Mouse (Mus musculus) embryonic facial prominence, embryonic 14.5 days (tissue): ENCODE results near the gene Sapcd2. TPM values are rescaled to one million over a fixed set of nuclear protein-coding genes. Genes with fewer than 3 reads are reported as not detected.
A peak's percentile ranks its signal among the peaks of the same experiment; 100 is the strongest.

ENCODE experiments used
- ATAC-seq: fragments of 200-750 bp; cut with Nextera tagmentation; 2 replicates; pipeline ENCODE4 v1.8.0; 2017; ENCODE audit warnings: low read depth, moderate number of reproducible peaks, moderate TSS enrichment
- DNase-seq: peaks from one replicate; pipeline ENCODE4 v3.0.0-alpha.2; 2015; ENCODE audit warnings: low spot score
- H3K27ac ChIP-seq: fragments of 300-500 bp; sonication (generic); replicated peaks from 2 replicates; pipeline ENCODE4 v1.5.1; 2014; ENCODE audit warnings: low read depth, mild to moderate bottlenecking, low read length, moderate library complexity
- H3K27me3 ChIP-seq: fragments of 300-500 bp; sonication (generic); replicated peaks from 2 replicates; pipeline ENCODE4 v1.6.1; 2014; ENCODE audit warnings: low read length; ENCODE audit not compliant: control insufficient read depth, insufficient read depth
- H3K36me3 ChIP-seq: fragments of 300-500 bp; sonication (generic); 2 replicates; pipeline ENCODE4 v1.6.1; 2014; ENCODE audit warnings: low read length, mixed read lengths; ENCODE audit not compliant: control insufficient read depth, insufficient read depth
- H3K4me1 ChIP-seq: fragments of 300-500 bp; sonication (generic); 2 replicates; pipeline ENCODE4 v1.6.1; 2014; ENCODE audit warnings: antibody characterized with exemption, low read length; ENCODE audit not compliant: control insufficient read depth, insufficient read depth
- H3K4me2 ChIP-seq: fragments of 300-500 bp; sonication (generic); 2 replicates; pipeline ENCODE4 v1.6.1; 2014; ENCODE audit warnings: low read depth, mild to moderate bottlenecking, low read length, moderate library complexity, mixed read lengths
- H3K4me3 ChIP-seq: fragments of 300-500 bp; sonication (generic); 2 replicates; pipeline ENCODE4 v1.5.1; 2014; ENCODE audit warnings: low read depth, mild to moderate bottlenecking, low read length
- H3K9ac ChIP-seq: fragments of 300-500 bp; sonication (generic); 2 replicates; pipeline ENCODE4 v1.6.1; 2014; ENCODE audit warnings: low read depth, mild to moderate bottlenecking, low read length, moderate library complexity, mixed read lengths
- H3K9me3 ChIP-seq: fragments of 300-500 bp; sonication (generic); 2 replicates; pipeline ENCODE4 v1.6.1; 2016; ENCODE audit warnings: low read length; ENCODE audit not compliant: control insufficient read depth
- WGBS: fragments of 180-500 bp; shearing (Covaris S2); extraction: QIAGEN DNeasy Blood & Tissue Kit; methylation state at CpG from one replicate; pipeline ENCODE4 v1.1.7; 2014; 5-methylcytosine and 5-hydroxymethylcytosine counted together
- polyA plus RNA-seq: library from polyadenylated mRNA; unstranded; fragments of >200 nt; fragmentation: Nextera tagmentation; extraction: Ambion mirVana; gene quantifications from 2 replicates; pipeline ENCODE4 v1.2.1, GENCODE M21; 2014

Sapcd2 gene
- polyA plus RNA-seq, 1 experiment from 2014 or later = 21.4 TPM

- H3K4me3 ChIP-seq = peak overlapping the region; percentile 68
- ATAC-seq (0 out of 2 replicates have a peak, but pooled peaks have one; percentile 23), DNase-seq (no peak)
- peak overlapping the region; percentile 99 for H3K4me2 ChIP-seq
- 31% methylated on average over 9 of the region's 9 CpGs for WGBS
- H3K27me3 ChIP-seq = peaks cover 18% of the 10 kb centered on the region
- no peaks in the 10 kb centered on the region for H3K4me1 ChIP-seq
- H3K9ac ChIP-seq = peak overlapping the region; percentile 70
- no peaks in the 10 kb centered on the region for H3K9me3 ChIP-seq
- H3K27ac ChIP-seq = no peak overlapping the region
- H3K36me3 ChIP-seq = no peaks in the 10 kb centered on the region
Measured at GRCm38 (mm10) chr2:25364761-25365090, 7.4 kb upstream of the Sapcd2 start.

GRCm38 (mm10) chr2:25365091-25365761 lies 6.9 kb upstream of the Sapcd2 start, which contains the start of gene Uap1l1:
TSS of gene Uap1l1 (minus strand) at chr2:25365682.
- Histone ChIP-seq H3K27me3 (peaks cover 18% of the 10 kb centered on the region), H3K4me1 (no peaks in the 10 kb centered on the region), H3K4me3 (peak within 1 kb of the TSS; percentile 68), H3K36me3 (no peaks in the 10 kb centered on the region), H3K9me3 (no peaks in the 10 kb centered on the region), H3K4me2 (peak within 1 kb of the TSS; percentile 99), H3K27ac (no peak within 1 kb of the TSS; the same call in 1 of the 2 replicates), H3K9ac (peak within 1 kb of the TSS; percentile 70)
- under 1% methylated on average over 24 of the region's 54 CpGs for WGBS
- peak; percentile 73 for ATAC-seq
- peak; percentile 85 for DNase-seq

GRCm38 (mm10) chr2:25369996-25370395 lies 2.1 kb upstream of the Sapcd2 start:
- H3K4me2 ChIP-seq = no peak overlapping the region
- H3K27ac ChIP-seq = no peak overlapping the region
- ATAC-seq (no peak), DNase-seq (no peak)
- no peaks in the 10 kb centered on the region for H3K9me3 ChIP-seq
- H3K4me3 ChIP-seq = no peak overlapping the region
- peaks cover 4% of the 10 kb centered on the region; the same call in 1 of the 2 replicates for H3K36me3 ChIP-seq
- 84% methylated on average over 3 of the region's 3 CpGs for WGBS
- 0 out of 2 replicates have a peak, but pooled peaks cover 4% of the 10 kb centered on the region for H3K27me3 ChIP-seq
- peaks cover 14% of the 10 kb centered on the region for H3K4me1 ChIP-seq
- no peak overlapping the region for H3K9ac ChIP-seq

GRCm38 (mm10) chr2:25372644-25373391 lies 697 bp downstream of the Sapcd2 start:
- Histone ChIP-seq H3K27ac (0 out of 2 replicates have a peak overlapping the region, but pooled peaks have one; percentile 21), H3K4me1 (peaks cover 14% of the 10 kb centered on the region), H3K27me3 (no peaks in the 10 kb centered on the region), H3K4me2 (peak overlapping the region; percentile 97), H3K9me3 (no peaks in the 10 kb centered on the region), H3K9ac (peak overlapping the region; percentile 72), H3K4me3 (peak overlapping the region; percentile 72), H3K36me3 (peaks cover 28% of the 10 kb centered on the region; the same call in 1 of the 2 replicates)
- ATAC-seq (no peak), DNase-seq (no peak)
- WGBS = 2% methylated on average over 31 of the region's 42 CpGs

DNA sequence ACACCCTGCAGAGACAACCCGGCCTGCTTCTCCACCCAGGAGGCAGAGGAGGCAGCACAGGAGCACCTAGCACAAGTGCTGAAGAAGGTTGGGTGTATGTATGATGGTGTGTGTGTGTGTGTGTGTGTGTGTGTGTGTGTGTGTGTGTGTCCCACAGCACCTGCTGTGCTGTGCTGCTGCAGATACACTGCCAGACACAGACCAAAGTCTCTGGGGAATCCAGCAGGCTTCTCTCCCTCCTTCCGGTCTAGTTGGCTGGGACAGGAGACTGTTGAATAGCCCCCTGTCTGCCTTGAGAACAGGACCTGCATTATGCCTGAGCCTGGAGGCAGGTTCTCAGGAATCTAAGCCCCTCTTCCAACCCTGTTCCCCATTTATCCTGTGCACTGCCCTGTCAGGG lies 1.3 kb downstream of the Sapcd2 start:
- H3K36me3 ChIP-seq = peaks cover 34% of the 10 kb centered on the region; the same call in 1 of the 2 replicates
- H3K9me3 ChIP-seq = no peaks in the 10 kb centered on the region
- peak overlapping the region; percentile 72 for H3K4me3 ChIP-seq
- H3K27me3 ChIP-seq = no peaks in the 10 kb centered on the region
- no peak overlapping the region for H3K27ac ChIP-seq
- ATAC-seq = no peak
- H3K9ac ChIP-seq = peak overlapping the region; percentile 72
- peaks cover 14% of the 10 kb centered on the region for H3K4me1 ChIP-seq
- peak; percentile 14 for DNase-seq
- H3K4me2 ChIP-seq = peak overlapping the region; percentile 97
- 32% methylated on average over 2 of the region's 2 CpGs for WGBS

DNA sequence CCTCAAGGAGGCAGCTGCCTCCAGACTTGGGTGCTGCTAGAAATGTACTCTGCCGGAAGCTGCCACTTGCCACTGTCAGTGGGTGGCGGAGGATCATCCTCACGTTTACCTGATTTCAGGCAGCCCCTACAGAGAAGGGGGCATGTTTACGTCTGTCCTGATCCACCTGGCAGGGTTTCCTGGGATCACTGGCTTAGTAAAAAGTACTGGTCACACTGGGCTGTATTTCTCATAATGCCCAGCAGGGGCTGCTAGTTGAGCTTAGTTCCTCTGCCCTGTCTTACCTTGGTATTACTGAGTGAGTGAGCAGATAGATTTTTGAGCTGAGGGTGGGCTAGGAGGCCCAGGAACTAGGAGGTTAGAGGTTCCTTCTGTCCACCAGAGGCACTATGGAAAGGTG lies 4.5 kb downstream of the Sapcd2 start:
- DNase-seq (peak; percentile 47), ATAC-seq (no peak)
- Histone ChIP-seq H3K27ac (no peak overlapping the region), H3K4me3 (no peak overlapping the region), H3K4me2 (no peak overlapping the region), H3K9ac (no peak overlapping the region), H3K36me3 (peaks cover 34% of the 10 kb centered on the region; the same call in 1 of the 2 replicates), H3K9me3 (no peaks in the 10 kb centered on the region), H3K4me1 (peaks cover 14% of the 10 kb centered on the region), H3K27me3 (no peaks in the 10 kb centered on the region)
- WGBS = 61% methylated on average over 4 of the region's 4 CpGs

DNA sequence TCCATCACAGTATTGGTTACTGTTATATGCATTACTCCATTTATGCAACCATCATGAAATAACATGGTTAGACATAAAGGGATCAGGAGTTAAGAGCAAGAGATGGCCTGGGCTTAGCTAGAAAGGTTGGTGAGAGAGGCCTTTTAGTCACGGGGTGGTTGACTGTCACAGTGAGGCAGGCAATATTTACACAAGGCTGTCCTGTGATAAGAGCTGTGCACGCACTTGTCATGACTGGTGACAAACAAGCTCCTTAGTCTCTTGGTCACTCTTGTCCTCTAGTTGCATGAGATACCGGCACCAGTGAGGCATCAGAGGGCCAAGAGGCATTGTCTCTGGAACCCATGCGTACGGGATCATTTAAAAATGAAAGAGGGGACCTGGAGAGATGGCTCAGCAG lies 12.4 kb downstream of the Sapcd2 start:
- ATAC-seq (no peak), DNase-seq (no peak)
- 81% methylated on average over 5 of the region's 5 CpGs for WGBS

DNA sequence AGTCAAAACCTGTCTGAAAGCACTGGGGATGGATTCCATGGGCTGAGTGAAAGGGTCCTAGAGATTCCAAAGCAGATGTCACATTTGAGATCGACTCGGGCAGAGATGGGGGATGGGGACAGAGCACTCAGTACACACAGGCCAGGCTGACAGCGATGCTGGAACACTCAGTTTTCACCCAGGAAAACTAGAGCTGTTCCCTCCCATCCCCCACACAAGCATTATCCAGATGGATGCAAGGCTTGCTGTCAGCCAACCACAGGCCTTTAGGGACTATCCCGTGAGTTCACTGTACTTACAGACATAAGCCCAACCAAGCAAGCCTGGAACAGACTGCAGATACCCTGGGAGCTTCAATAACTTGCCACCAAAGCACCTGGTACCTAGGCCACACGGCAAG lies 19.1 kb downstream of the Sapcd2 start:
- peak; percentile 35; the same call in 1 of the 2 replicates for ATAC-seq
- WGBS = 49% methylated on average over 5 of the region's 5 CpGs

More for the DNA sequence above, 12.4 kb downstream of the Sapcd2 start:
- Histone ChIP-seq H3K4me1 (no peaks in the 10 kb centered on the region), H3K9ac (no peak overlapping the region), H3K9me3 (no peaks in the 10 kb centered on the region), H3K36me3 (no peaks in the 10 kb centered on the region), H3K27ac (no peak overlapping the region), H3K4me3 (no peak overlapping the region), H3K4me2 (no peak overlapping the region), H3K27me3 (peaks cover 3% of the 10 kb centered on the region; the same call in 1 of the 2 replicates)

More for the DNA sequence above, 19.1 kb downstream of the Sapcd2 start:
- H3K27me3 ChIP-seq = peaks cover 22% of the 10 kb centered on the region
- no peak overlapping the region for H3K9ac ChIP-seq
- no peaks in the 10 kb centered on the region for H3K36me3 ChIP-seq
- peak; percentile 32 for DNase-seq
- H3K27ac ChIP-seq = no peak overlapping the region
- H3K4me2 ChIP-seq = no peak overlapping the region
- no peaks in the 10 kb centered on the region for H3K9me3 ChIP-seq
- no peak overlapping the region for H3K4me3 ChIP-seq
- 0 out of 2 replicates have a peak, but pooled peaks cover 4% of the 10 kb centered on the region for H3K4me1 ChIP-seq
